Mouse (Mus musculus): ENCODE data around the gene Notch1. TPM values are rescaled to one million over a fixed set of nuclear protein-coding genes. Genes with fewer than 3 reads are reported as not detected.

Notch1 gene
- polyA plus RNA-seq, 1 experiment from 2014 or later, result 48.2 TPM

DNA sequence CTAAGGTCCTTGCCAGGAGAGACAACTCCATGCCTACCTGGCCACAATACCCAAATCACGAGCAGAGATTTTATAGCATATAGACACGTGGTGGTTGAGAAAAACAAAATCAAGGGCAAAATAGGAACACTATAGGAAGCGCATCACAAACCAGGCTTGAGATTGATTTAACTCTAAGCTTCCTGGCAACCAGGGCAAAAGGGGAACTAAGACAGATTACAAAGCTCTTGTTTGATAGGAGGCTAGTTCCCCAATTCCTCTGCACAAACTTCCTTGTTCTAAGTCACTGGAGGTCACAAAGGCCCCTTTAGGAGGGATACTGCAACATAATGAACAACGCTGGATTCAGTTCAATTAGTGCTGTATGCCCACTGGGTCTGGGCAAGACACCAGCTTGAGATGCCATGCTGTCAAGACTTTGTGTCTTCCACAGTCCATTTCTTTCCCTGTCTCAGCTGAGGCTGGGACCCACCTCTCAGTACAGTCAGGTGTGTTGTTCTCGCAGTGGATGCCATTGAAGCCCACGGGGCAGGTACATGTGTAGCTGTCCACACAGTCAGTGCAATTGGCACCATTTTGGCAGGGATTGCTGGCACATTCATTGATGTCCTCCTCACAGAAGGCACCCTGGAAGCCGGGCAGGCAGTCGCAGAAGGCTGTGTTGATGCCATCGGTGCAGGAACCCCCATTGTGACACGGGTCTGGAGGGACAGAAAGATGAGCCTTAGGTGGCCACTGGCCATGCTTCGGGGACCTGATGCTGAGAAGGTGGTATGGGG is 44.0 kb downstream of the Notch1 start:
- H3K9ac ChIP-seq, result no peak overlapping the region
- no peak overlapping the region for H3K4me2 ChIP-seq (replicated peaks)
- H3K4me1 ChIP-seq, result peaks cover 31% of the 10 kb centered on the region
- WGBS, result 92% methylated on average over 11 of the region's 11 CpGs
- H3K36me3 ChIP-seq, result peaks cover 99% of the 10 kb centered on the region
- H3K27me3 ChIP-seq (replicated peaks), result no peaks in the 10 kb centered on the region
- H3K9me3 ChIP-seq, result no peaks in the 10 kb centered on the region
- no peak overlapping the region for H3K27ac ChIP-seq
- ATAC-seq (ENCODE audit: low FRiP score, low read depth), result no peak
- no peak overlapping the region for H3K4me3 ChIP-seq

DNA sequence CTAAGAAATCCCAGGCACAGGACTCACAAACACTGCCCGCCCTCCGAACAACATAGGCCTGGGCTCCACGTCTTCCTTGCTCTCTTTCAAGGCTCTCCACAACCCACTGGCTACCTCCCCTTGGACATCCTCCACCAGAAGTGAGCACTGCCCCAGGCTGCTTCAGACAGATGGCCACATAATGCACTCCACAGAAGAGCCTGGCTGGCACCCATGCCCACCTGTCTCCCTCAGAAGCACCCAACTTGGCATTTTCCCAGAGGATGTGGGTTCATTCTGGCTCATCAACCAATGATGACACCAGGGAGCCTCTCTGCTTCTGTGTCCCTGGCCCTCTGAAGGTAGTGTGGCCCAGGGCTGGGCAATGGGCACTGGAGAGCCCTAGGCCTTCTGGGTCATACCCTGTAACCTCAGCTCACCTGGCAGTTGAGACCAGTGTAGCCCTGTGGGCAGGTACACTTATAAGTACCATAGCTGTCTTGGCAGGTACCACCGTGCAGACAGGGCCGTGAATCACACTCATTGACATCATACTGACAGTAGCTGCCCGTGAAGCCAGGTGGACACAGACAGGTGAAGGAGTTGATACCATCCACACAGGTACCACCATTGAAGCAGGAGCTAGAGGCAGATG is 44.7 kb downstream of the Notch1 start:
- Histone ChIP-seq H3K9ac (no peak overlapping the region), H3K4me1 (peaks cover 24% of the 10 kb centered on the region), H3K4me3 (no peak overlapping the region), H3K27ac (no peak overlapping the region), H3K4me2 (replicated peaks) (no peak overlapping the region), H3K27me3 (replicated peaks) (no peaks in the 10 kb centered on the region), H3K36me3 (peaks cover 99% of the 10 kb centered on the region), H3K9me3 (no peaks in the 10 kb centered on the region)
- no peak for ATAC-seq (ENCODE audit: low FRiP score, low read depth)
- 90% methylated on average over 6 of the region's 6 CpGs for WGBS

DNA sequence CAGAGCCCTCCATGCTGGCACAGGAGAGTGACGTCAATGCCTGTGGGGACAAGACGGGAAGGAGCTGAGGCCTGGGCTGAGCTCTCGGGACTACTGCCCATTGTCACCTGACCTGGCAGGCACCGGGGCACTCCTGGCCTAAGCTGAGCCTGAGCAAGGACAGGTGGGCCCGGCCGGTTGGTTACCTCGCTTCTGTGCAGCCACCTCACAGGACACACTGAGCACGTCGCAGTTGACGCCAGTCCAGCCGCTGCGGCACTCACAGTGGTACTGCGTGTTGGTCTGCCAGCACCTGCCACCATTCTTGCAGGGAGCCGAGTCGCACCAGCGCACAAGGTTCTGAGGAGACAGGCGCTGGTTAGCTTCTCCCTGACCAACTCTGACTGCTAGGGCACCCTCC is 45.5 kb downstream of the Notch1 start:
- Histone ChIP-seq H3K27ac (no peak overlapping the region), H3K4me1 (peaks cover 16% of the 10 kb centered on the region), H3K9me3 (no peaks in the 10 kb centered on the region), H3K4me2 (replicated peaks) (no peak overlapping the region), H3K27me3 (replicated peaks) (no peaks in the 10 kb centered on the region), H3K36me3 (peaks cover 99% of the 10 kb centered on the region), H3K9ac (no peak overlapping the region), H3K4me3 (no peak overlapping the region)
- WGBS, result 94% methylated on average over 17 of the region's 17 CpGs
- no peak for ATAC-seq (ENCODE audit: low FRiP score, low read depth)

DNA sequence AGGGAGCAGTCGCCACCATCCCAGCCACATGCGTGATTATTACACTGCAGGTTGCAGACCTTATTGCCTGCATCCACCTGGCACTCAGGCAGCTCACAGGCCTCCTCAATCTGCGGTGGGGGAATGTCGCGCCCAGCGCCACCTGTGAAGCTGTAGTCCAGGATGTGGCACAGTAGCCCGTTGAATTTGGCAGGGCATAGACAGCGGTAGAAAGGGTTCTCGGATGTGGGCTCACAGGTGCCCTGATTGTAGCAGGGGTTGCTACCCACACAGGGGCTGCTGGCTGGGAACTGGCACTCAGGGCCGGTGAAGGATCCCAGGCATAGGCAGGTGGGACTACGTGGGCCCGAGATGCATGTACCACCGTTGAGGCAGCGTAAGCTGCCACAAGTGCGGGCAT is 48.1 kb downstream of the Notch1 start:
- no peaks in the 10 kb centered on the region for H3K27me3 ChIP-seq (replicated peaks)
- H3K4me3 ChIP-seq, result no peak overlapping the region
- no peak overlapping the region for H3K9ac ChIP-seq
- no peaks in the 10 kb centered on the region for H3K9me3 ChIP-seq
- no peak overlapping the region for H3K4me2 ChIP-seq (replicated peaks)
- no peak for ATAC-seq (ENCODE audit: low FRiP score, low read depth)
- no peak overlapping the region for H3K27ac ChIP-seq
- H3K36me3 ChIP-seq, result peaks cover 98% of the 10 kb centered on the region
- H3K4me1 ChIP-seq, result peaks cover 3% of the 10 kb centered on the region; the same call in 1 of the 2 replicates
- WGBS, result 95% methylated on average over 15 of the region's 15 CpGs

DNA sequence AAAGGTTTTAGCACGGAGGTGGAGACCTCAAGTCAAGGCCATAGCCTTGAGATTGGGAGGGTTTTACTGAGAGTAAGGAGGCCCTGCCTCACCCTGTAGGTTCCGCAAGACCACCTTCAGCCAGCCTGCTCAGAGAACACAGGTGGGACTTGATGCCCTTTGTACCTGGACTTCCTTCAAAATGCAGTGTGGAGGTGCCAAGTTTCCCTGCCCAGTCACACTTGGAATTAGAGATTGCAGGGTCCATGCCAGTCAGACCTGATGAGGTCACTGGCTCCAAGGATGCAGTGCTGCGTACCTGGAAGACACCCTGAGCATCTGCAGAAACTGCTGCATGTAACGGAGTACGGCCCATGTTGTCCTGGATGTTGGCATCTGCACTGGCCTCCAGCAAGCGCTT is 53.1 kb downstream of the Notch1 start:
- Histone ChIP-seq H3K27me3 (replicated peaks) (no peaks in the 10 kb centered on the region; the same call in 1 of the 2 replicates), H3K27ac (no peak overlapping the region), H3K4me1 (peaks cover 11% of the 10 kb centered on the region), H3K9ac (no peak overlapping the region), H3K4me2 (replicated peaks) (no peak overlapping the region), H3K9me3 (no peaks in the 10 kb centered on the region), H3K36me3 (peaks cover 94% of the 10 kb centered on the region), H3K4me3 (no peak overlapping the region)
- ATAC-seq (ENCODE audit: low FRiP score, low read depth), result no peak
- 95% methylated on average over 6 of the region's 6 CpGs for WGBS

DNA sequence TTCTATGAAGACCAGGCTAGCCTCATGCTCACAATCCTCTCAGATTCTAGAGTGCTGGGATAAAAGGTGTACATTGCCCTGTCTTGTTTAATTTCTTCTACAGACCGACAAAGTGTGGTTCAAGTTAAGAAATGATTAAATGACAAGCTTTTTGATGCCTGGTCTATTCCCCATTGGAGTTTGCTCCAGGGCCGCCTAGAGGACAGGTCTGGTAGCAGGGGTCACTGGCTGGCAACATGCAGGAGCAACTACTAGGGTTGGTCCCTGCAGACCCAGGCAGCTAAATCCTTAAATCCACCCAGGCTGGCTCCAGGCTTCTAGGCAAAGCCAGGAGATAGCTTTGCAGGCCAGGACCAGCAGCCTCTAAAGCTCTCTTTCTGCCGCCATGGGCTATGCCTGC is 53.5 kb downstream of the Notch1 start:
- H3K27ac ChIP-seq, result no peak overlapping the region

DNA sequence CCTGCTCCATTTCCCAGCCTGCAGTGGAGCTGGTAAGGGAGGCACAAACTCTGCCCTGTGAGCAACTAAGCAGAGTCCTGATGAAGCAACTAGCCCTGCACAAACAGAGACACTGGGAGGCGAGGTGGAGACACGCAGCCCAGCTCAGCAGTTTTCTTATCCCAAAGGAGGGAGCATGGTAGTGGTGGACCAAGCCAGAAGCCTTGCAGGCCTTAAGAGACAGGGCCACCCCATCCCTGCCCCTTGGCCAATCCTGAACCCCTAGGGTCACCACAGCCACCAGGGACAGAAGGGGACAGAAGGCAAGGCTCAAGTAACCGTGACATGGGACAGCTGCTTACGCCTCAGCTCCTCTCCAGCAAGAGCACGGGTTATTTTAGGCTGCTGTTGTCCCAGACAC is 54.8 kb downstream of the Notch1 start:
- Histone ChIP-seq H3K9ac (no peak overlapping the region), H3K36me3 (peaks cover 79% of the 10 kb centered on the region), H3K4me3 (no peak overlapping the region), H3K27me3 (replicated peaks) (no peaks in the 10 kb centered on the region; the same call in 1 of the 2 replicates), H3K9me3 (no peaks in the 10 kb centered on the region), H3K27ac (peak overlapping the region; percentile 17; the same call in 1 of the 2 replicates), H3K4me1 (peaks cover 12% of the 10 kb centered on the region), H3K4me2 (replicated peaks) (no peak overlapping the region)
- ATAC-seq (ENCODE audit: low FRiP score, low read depth), result no peak
- 86% methylated on average over 5 of the region's 5 CpGs for WGBS

More for the DNA sequence above, 53.5 kb downstream of the Notch1 start:
- WGBS, result 87% methylated on average over 3 of the region's 3 CpGs
- Histone ChIP-seq H3K4me3 (no peak overlapping the region), H3K4me2 (replicated peaks) (no peak overlapping the region), H3K36me3 (peaks cover 92% of the 10 kb centered on the region), H3K9ac (no peak overlapping the region), H3K4me1 (peaks cover 12% of the 10 kb centered on the region), H3K27me3 (replicated peaks) (no peaks in the 10 kb centered on the region; the same call in 1 of the 2 replicates), H3K9me3 (no peaks in the 10 kb centered on the region)
- no peak for ATAC-seq (ENCODE audit: low FRiP score, low read depth)

DNA sequence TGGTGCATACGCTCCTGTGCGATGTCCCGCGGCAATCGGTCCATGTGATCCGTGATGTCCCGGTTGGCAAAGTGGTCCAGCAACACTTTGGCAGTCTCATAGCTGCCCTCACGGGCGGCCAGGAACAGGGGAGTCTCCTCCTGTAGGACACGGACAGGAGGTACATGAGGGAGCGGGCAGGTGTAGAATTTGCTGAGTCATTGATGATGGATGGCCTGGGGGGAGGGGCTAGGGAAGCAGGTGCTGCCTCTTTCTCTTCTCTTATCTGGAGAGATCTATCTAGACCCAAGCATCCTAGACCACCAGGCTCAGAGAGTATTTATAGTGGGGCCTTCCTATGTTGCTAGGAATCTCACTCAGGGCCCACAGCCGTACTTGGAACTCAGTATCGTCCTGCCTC is 55.6 kb downstream of the Notch1 start:
- Histone ChIP-seq H3K4me3 (no peak overlapping the region), H3K9ac (no peak overlapping the region), H3K27ac (no peak overlapping the region), H3K27me3 (replicated peaks) (no peaks in the 10 kb centered on the region; the same call in 1 of the 2 replicates), H3K9me3 (no peaks in the 10 kb centered on the region), H3K4me2 (replicated peaks) (no peak overlapping the region), H3K36me3 (peaks cover 71% of the 10 kb centered on the region), H3K4me1 (peaks cover 12% of the 10 kb centered on the region)
- 89% methylated on average over 13 of the region's 13 CpGs for WGBS
- no peak for ATAC-seq (ENCODE audit: low FRiP score, low read depth)

DNA sequence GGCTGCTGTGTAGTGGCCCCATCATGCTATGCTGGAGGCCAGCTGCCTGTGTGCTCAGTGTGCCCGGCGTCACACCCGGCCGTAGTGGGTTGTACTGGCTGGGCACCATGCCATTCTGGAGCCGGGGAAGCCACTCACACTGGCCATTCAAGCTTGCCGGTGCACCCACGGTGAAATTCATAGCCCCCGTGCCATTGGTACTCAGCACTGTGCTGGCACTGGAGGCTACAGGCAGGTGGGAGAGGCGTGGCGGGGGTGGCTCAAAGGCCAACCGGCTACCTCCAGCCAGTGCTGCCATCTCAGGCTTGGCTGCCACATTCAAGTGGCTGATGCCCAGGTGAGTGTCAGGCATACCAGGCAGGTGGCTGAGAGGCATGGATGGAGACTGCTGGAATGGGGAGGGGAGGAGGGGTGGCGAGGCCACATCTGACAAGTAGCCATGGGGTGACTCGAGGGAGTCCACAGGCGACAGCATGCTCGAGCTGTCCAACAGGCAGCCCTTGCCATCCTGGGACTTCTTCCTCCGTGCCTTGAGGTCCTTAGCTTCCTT is 56.3 kb downstream of the Notch1 start:
- 92% methylated on average over 16 of the region's 16 CpGs for WGBS
- Histone ChIP-seq H3K9ac (no peak overlapping the region), H3K4me3 (no peak overlapping the region), H3K27me3 (replicated peaks) (no peaks in the 10 kb centered on the region; the same call in 1 of the 2 replicates), H3K36me3 (peaks cover 65% of the 10 kb centered on the region), H3K4me2 (replicated peaks) (no peak overlapping the region), H3K9me3 (no peaks in the 10 kb centered on the region), H3K4me1 (peaks cover 12% of the 10 kb centered on the region), H3K27ac (no peak overlapping the region)
- ATAC-seq (ENCODE audit: low FRiP score, low read depth), result peak; percentile 27; the same call in 1 of the 2 replicates

DNA sequence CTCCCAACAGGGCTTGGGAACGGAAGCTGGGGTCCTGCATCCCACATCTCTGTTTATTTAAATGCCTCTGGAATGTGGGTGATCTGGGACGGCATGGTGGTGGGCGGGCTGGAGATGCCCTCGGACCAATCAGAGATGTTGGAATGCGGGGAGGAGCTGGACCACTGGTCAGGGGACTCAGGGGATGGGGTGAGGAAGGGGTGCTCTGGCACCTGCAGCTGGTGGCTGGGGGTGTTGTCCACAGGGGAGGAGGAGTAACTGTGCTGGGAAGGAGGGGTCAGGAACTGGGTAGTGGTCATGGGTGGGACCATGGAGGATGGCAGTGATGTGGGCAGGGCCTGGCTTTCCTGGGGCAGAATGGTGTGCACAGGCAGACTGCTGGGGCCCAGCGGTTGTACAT is 57.0 kb downstream of the Notch1 start:
- H3K9me3 ChIP-seq, result no peaks in the 10 kb centered on the region
- H3K27ac ChIP-seq, result no peak overlapping the region
- H3K4me2 ChIP-seq (replicated peaks), result no peak overlapping the region
- H3K36me3 ChIP-seq, result peaks cover 58% of the 10 kb centered on the region
- WGBS, result 52% methylated on average over 6 of the region's 6 CpGs
- no peak overlapping the region for H3K9ac ChIP-seq
- H3K4me1 ChIP-seq, result peaks cover 12% of the 10 kb centered on the region
- no peaks in the 10 kb centered on the region; the same call in 1 of the 2 replicates for H3K27me3 ChIP-seq (replicated peaks)
- no peak overlapping the region for H3K4me3 ChIP-seq
- 0 out of 2 replicates have a peak, but pooled peaks have one; percentile 25 for ATAC-seq (ENCODE audit: low FRiP score, low read depth)

DNA sequence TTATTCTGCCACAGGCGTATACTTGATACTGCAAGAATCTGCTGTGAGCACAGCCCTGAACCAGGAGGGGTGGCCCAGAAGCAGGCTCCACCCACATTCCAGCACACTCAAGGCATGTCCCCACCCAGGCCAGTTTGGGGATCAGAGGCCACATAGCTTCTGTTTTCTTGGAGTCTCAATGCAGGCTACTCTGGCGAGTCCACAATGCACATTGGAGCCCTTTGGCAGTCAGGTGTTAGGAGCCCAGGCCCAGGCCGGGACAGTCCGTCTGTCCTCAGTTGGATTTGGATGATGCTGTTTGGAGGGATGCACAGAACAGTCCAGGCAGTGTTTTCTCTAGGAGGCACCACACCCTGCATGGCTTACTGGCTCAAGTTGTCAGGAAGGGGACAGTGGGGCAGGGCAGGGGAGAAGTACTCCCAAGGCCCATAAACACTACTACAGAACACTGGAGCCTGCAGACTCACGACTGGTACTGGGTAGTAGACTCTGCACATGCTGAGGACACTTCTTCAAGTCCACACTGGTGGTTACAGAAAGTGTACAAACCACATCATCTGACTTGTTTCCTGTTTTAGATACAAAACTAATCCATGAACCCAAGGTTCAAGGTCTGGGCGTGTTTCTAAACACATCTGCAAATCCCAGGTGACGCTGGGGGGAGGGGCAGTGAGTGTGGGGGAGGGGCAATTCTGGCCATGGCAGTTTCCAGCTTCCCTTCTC is 57.9 kb downstream of the Notch1 start:
- no peak overlapping the region for H3K27ac ChIP-seq
- 44% methylated on average over 7 of the region's 7 CpGs for WGBS
- H3K9ac ChIP-seq, result no peak overlapping the region
- H3K27me3 ChIP-seq (replicated peaks), result no peaks in the 10 kb centered on the region; the same call in 1 of the 2 replicates
- H3K4me1 ChIP-seq, result peaks cover 12% of the 10 kb centered on the region
- no peak overlapping the region for H3K4me3 ChIP-seq
- no peak overlapping the region for H3K4me2 ChIP-seq (replicated peaks)
- no peaks in the 10 kb centered on the region for H3K9me3 ChIP-seq
- no peak for ATAC-seq (ENCODE audit: low FRiP score, low read depth)
- peaks cover 51% of the 10 kb centered on the region for H3K36me3 ChIP-seq

Measured in neural tube, embryonic 12.5 days (tissue).